In genomic region chr6:135238211-135238610, GRCm38 (mm10) we compare ENCODE assay signal across 33 mouse cellular contexts. TPM values are rescaled to one million over a fixed set of nuclear protein-coding genes. Genes with fewer than 3 reads are reported as not detected.
"Had no signal": no experiment of that assay in that cellular context is flagged by ENCODE, and none has a peak within 500 bp of the region (broad histone marks: within the 10 kb centered on the region; RNA-seq: fewer than 3 reads in every experiment).

No protein-coding gene starts in this region.

- ATAC-seq: hindbrain, embryonic 16.5 days; intestine, postnatal 0 days had no signal

- H3K4me1 ChIP-seq: intestine, embryonic 15.5 days had no signal

- H3K27me3 ChIP-seq: intestine, embryonic 15.5 days; liver, embryonic 13.5 days; liver, embryonic 15.5 days had no signal

- H3K9me3 ChIP-seq: heart, embryonic 10.5 days; heart, embryonic 12.5 days; hindbrain, embryonic 10.5 days; hindbrain, embryonic 12.5 days; intestine, embryonic 15.5 days; limb, embryonic 10.5 days; limb, embryonic 12.5 days; liver, embryonic 13.5 days; liver, embryonic 15.5 days had no signal

- H3K4me2 ChIP-seq: hindbrain, embryonic 12.5 days; hindbrain, embryonic 14.5 days; intestine, embryonic 15.5 days; limb, embryonic 12.5 days; liver, embryonic 11.5 days; liver, embryonic 13.5 days; liver, embryonic 15.5 days had no signal

- H3K9ac ChIP-seq: heart, embryonic 12.5 days; hindbrain, embryonic 12.5 days; hindbrain, embryonic 14.5 days; intestine, embryonic 15.5 days; limb, embryonic 12.5 days; liver, embryonic 13.5 days; liver, embryonic 15.5 days had no signal

- DNase-seq: gastrocnemius, adult 2 months; gastrocnemius, postnatal 10 days; gastrocnemius, postnatal 25 days; heart, adult 18-20 months; heart, postnatal 10 days; heart, postnatal 4 days; kidney, adult 18-20 months; kidney, adult 8-10 months; kidney, postnatal 10 days; kidney, postnatal 25 days; kidney, postnatal 4 days; liver; liver, embryonic 13.5 days had no signal

- H3K4me3 ChIP-seq: gastrocnemius, adult 2 months; heart, embryonic 10.5 days; heart, embryonic 12.5 days; hindbrain, embryonic 10.5 days; hindbrain, embryonic 12.5 days; intestine, embryonic 15.5 days; layer of hippocampus, adult 2 months; left cerebral cortex, adult 2 months; limb, embryonic 10.5 days; limb, embryonic 12.5 days; liver, embryonic 13.5 days; liver, embryonic 15.5 days had no signal

- H3K27ac ChIP-seq: gastrocnemius, adult 2 months; hindbrain, embryonic 10.5 days; hindbrain, embryonic 12.5 days; hindbrain, embryonic 14.5 days; intestine, embryonic 15.5 days; layer of hippocampus, adult 2 months; left cerebral cortex, adult 2 months; limb, embryonic 10.5 days; limb, embryonic 12.5 days; liver, embryonic 13.5 days; liver, embryonic 15.5 days had no signal

RNA-seq across cellular contexts. Expression of gene Gsg1, which starts 15.9 kb away (rescaled TPM):
- total RNA-seq: gastrocnemius, adult 2 months; gastrocnemius, postnatal 25 days; granulocyte monocyte progenitor cell, adult 5-6 weeks; layer of hippocampus, postnatal 10 days; layer of hippocampus, postnatal 25 days; left cerebral cortex, adult 2 months; left cerebral cortex, postnatal 10 days; left cerebral cortex, postnatal 36 days had no signal
- polyA plus RNA-seq: inflammation-experienced regulatory T-cells, adult 6 months had no signal
